Mouse (Mus musculus) liver, postnatal 0 days (tissue): ENCODE data around the gene Ankrd52. TPM values are rescaled to one million over a fixed set of nuclear protein-coding genes. Genes with fewer than 3 reads are reported as not detected.

Experiments used
- ATAC-seq: fragments of 200-750 bp; cut with Nextera tagmentation; 2 replicates; pipeline ENCODE4 v1.8.0; 2017; ENCODE audit warnings: mild to moderate bottlenecking, moderate library complexity
- DNase-seq: peaks from one replicate; pipeline ENCODE4 v3.0.0-alpha.2; 2016
- H3K27ac ChIP-seq: fragments of 300-500 bp; sonication (generic); 2 replicates; pipeline ENCODE4 v1.5.1; 2014; ENCODE audit warnings: antibody characterized with exemption, moderate library complexity, mild to moderate bottlenecking, low read depth
- H3K27me3 ChIP-seq: fragments of 300-500 bp; sonication (generic); 2 replicates; pipeline ENCODE4 v1.6.1; 2014; ENCODE audit warnings: low read length, control low read depth, mixed read lengths; ENCODE audit not compliant: insufficient read depth
- H3K36me3 ChIP-seq: fragments of 300-500 bp; sonication (generic); replicated peaks from 2 replicates; pipeline ENCODE4 v1.6.1; 2014; ENCODE audit warnings: mild to moderate bottlenecking, control low read depth, low read length, moderate library complexity, mixed read lengths; ENCODE audit not compliant: insufficient read depth
- H3K4me1 ChIP-seq: fragments of 300-500 bp; sonication (generic); 2 replicates; pipeline ENCODE4 v1.6.1; 2014; ENCODE audit warnings: antibody characterized with exemption, mild to moderate bottlenecking, control low read depth; ENCODE audit not compliant: insufficient read depth
- H3K4me2 ChIP-seq: fragments of 300-500 bp; sonication (generic); 2 replicates; pipeline ENCODE4 v1.6.1; 2014; ENCODE audit warnings: low read depth, mild to moderate bottlenecking, low read length, moderate library complexity, mixed read lengths
- H3K4me3 ChIP-seq: fragments of 300-500 bp; sonication (generic); 2 replicates; pipeline ENCODE4 v1.5.1; 2014; ENCODE audit warnings: low read depth, low read length
- H3K9ac ChIP-seq: fragments of 300-500 bp; sonication (generic); replicated peaks from 2 replicates; pipeline ENCODE4 v1.6.1; 2014; ENCODE audit warnings: mild to moderate bottlenecking, moderate library complexity
- H3K9me3 ChIP-seq: fragments of 300-500 bp; sonication (generic); 2 replicates; pipeline ENCODE4 v1.6.1; 2016; ENCODE audit warnings: mild to moderate bottlenecking, control low read depth, low read length, mixed read lengths
- CTCF ChIP-seq: sonication (generic); IDR thresholded peaks from 2 replicates; pipeline ENCODE4 v1.5.1; 2016; ENCODE audit warnings: antibody characterized with exemption, low read depth
- EP300 ChIP-seq: IDR thresholded peaks from 2 replicates; pipeline ENCODE4 v1.6.1; 2016; ENCODE audit warnings: antibody characterized with exemption, low read depth, mild to moderate bottlenecking
- WGBS: fragments of 180-500 bp; shearing (Covaris S2); extraction: QIAGEN DNeasy Blood & Tissue Kit; methylation state at CpG from one replicate; pipeline ENCODE4 v1.1.7; 2014; ENCODE audit not compliant: insufficient replicate concordance; 5-methylcytosine and 5-hydroxymethylcytosine counted together
- polyA plus RNA-seq: library from polyadenylated mRNA; unstranded; fragments of >200 nt; fragmentation: Nextera tagmentation; extraction: Ambion mirVana; gene quantifications from 2 replicates; pipeline ENCODE4 v1.2.1, GENCODE M21; 2015

Ankrd52 gene
- polyA plus RNA-seq, 1 experiment from 2014 or later = 2.7 TPM

GRCm38 (mm10) chr10:128344568-128345275 is 32.2 kb upstream of the Ankrd52 start:
- WGBS = 14% methylated on average over 7 of the region's 7 CpGs
- ATAC-seq (peak; percentile 84), DNase-seq (peak; percentile 87)
- Histone ChIP-seq H3K4me2 (peak overlapping the region; percentile 63), H3K9me3 (no peaks in the 10 kb centered on the region), H3K27me3 (no peaks in the 10 kb centered on the region), H3K9ac (no peak overlapping the region), H3K4me1 (peaks cover 34% of the 10 kb centered on the region), H3K27ac (peak overlapping the region; percentile 80), H3K36me3 (peaks cover 6% of the 10 kb centered on the region; the same call in 1 of the 2 replicates), H3K4me3 (peak overlapping the region; percentile 15; the same call in 1 of the 2 replicates)
- no peak for TF ChIP-seq CTCF
- TF ChIP-seq EP300 = 0 out of 2 replicates have a peak, but pooled peaks have one; percentile 23

GRCm38 (mm10) chr10:128347541-128347940 is 29.4 kb upstream of the Ankrd52 start:
- no peak for TF ChIP-seq CTCF
- no peak for TF ChIP-seq EP300
- no peak for ATAC-seq
- H3K27ac ChIP-seq = no peak overlapping the region

GRCm38 (mm10) chr10:128358796-128359195 is 18.1 kb upstream of the Ankrd52 start:
- Histone ChIP-seq H3K4me3 (no peak overlapping the region), H3K9me3 (no peaks in the 10 kb centered on the region), H3K36me3 (peaks cover 83% of the 10 kb centered on the region), H3K27ac (no peak overlapping the region), H3K9ac (no peak overlapping the region), H3K27me3 (no peaks in the 10 kb centered on the region), H3K4me1 (no peaks in the 10 kb centered on the region), H3K4me2 (no peak overlapping the region)
- DNase-seq = peak; percentile 62
- TF ChIP-seq EP300 = no peak
- peak; percentile 82 for TF ChIP-seq CTCF
- 45% methylated on average over 2 of the region's 2 CpGs for WGBS
- no peak for ATAC-seq

More at GRCm38 (mm10) chr10:128347541-128347940, 29.4 kb upstream of the Ankrd52 start:
- no peak for DNase-seq
- H3K4me1 ChIP-seq = peaks cover 22% of the 10 kb centered on the region
- no peaks in the 10 kb centered on the region for H3K9me3 ChIP-seq
- no peak overlapping the region for H3K9ac ChIP-seq
- 84% methylated on average over 8 of the region's 8 CpGs for WGBS
- H3K36me3 ChIP-seq = peaks cover 27% of the 10 kb centered on the region
- H3K4me2 ChIP-seq = no peak overlapping the region
- no peak overlapping the region for H3K4me3 ChIP-seq
- H3K27me3 ChIP-seq = no peaks in the 10 kb centered on the region

- DNase-seq (no peak), ATAC-seq (no peak)
- H3K4me2 ChIP-seq = no peak overlapping the region
- H3K9me3 ChIP-seq = no peaks in the 10 kb centered on the region
- H3K9ac ChIP-seq = no peak overlapping the region
- 74% methylated on average over 6 of the region's 6 CpGs for WGBS
- TF ChIP-seq CTCF = no peak
- no peak for TF ChIP-seq EP300
- H3K4me1 ChIP-seq = no peaks in the 10 kb centered on the region
- H3K27me3 ChIP-seq = no peaks in the 10 kb centered on the region
- H3K4me3 ChIP-seq = no peak overlapping the region
- H3K36me3 ChIP-seq = peaks cover 79% of the 10 kb centered on the region
- no peak overlapping the region for H3K27ac ChIP-seq
These were observed 17.7 kb upstream of the Ankrd52 start for GRCm38 (mm10) chr10:128359226-128359625.

GRCm38 (mm10) chr10:128361836-128362235 is 15.1 kb upstream of the Ankrd52 start:
- Histone ChIP-seq H3K9me3 (no peaks in the 10 kb centered on the region), H3K27ac (no peak overlapping the region), H3K4me1 (peaks cover 4% of the 10 kb centered on the region; the same call in 1 of the 2 replicates), H3K4me2 (no peak overlapping the region), H3K9ac (no peak overlapping the region), H3K27me3 (no peaks in the 10 kb centered on the region), H3K36me3 (peaks cover 65% of the 10 kb centered on the region), H3K4me3 (no peak overlapping the region)
- 90% methylated on average over 6 of the region's 6 CpGs for WGBS
- DNase-seq = no peak
- TF ChIP-seq EP300 (no peak), CTCF (no peak)
- ATAC-seq = no peak

GRCm38 (mm10) chr10:128362568-128362967 is 14.3 kb upstream of the Ankrd52 start:
- no peak overlapping the region for H3K9ac ChIP-seq
- peaks cover 60% of the 10 kb centered on the region for H3K36me3 ChIP-seq
- H3K4me3 ChIP-seq = no peak overlapping the region
- peaks cover 6% of the 10 kb centered on the region for H3K4me1 ChIP-seq
- DNase-seq = no peak
- no peaks in the 10 kb centered on the region for H3K27me3 ChIP-seq
- WGBS = 51% methylated on average over 3 of the region's 3 CpGs
- H3K27ac ChIP-seq = no peak overlapping the region
- H3K4me2 ChIP-seq = no peak overlapping the region
- no peaks in the 10 kb centered on the region for H3K9me3 ChIP-seq
- no peak for ATAC-seq
- TF ChIP-seq EP300 (no peak), CTCF (peak; percentile 65)
